Comparison of ENCODE assay signal across 21 mouse cellular contexts in the genomic region with DNA sequence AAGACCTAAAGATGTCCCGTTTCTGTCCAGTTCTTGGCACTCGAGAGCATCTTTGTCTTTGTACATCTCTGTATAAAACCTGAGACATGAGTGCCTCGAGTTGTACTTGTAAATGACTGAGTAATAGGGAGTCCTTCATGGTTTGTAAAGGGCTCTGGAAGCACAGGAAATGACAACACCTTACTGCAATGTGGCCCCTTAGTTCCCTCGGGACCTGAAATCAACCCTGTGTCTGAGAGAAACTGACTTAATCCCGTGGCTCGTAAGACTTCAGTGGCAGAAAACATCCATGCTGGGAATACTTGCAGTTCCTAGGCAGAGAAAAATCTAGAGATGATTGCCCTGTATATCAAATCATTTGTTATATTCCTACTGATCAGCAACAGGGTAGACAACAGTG. TPM values are rescaled to one million over a fixed set of nuclear protein-coding genes. Genes with fewer than 3 reads are reported as not detected.
DNase-seq lines count a peak whose midpoint lies in the region; ATAC-seq and TF ChIP-seq lines count a peak whose summit lies in the region.
"Had no signal": no experiment of that assay in that cellular context is flagged by ENCODE, and none has a peak within 500 bp of the region (broad histone marks: within the 10 kb centered on the region; RNA-seq: fewer than 3 reads in every experiment).

No protein-coding gene starts in this region.

- H3K27me3 ChIP-seq in heart, embryonic 12.5 days (replicated peaks): peaks cover 26% of the 10 kb centered on the region
- no peaks in the 10 kb centered on the region for H3K27me3 ChIP-seq in CH12.LX (replicated peaks)
- H3K27me3 ChIP-seq: embryonic facial prominence, embryonic 13.5 days; hindbrain, embryonic 12.5 days; midbrain, embryonic 15.5 days had no signal

- dilution Hi-C loops in CH12.LX (cut with MboI; ENCODE audit: extremely low pct_ligation_motif_present, extremely low pct_unique_long_range_greater_than_20kb, low sequenced_read_pairs): no loop called here

- no peak for TF ChIP-seq CTCF in CH12.LX (conservative IDR thresholded peaks at IDR 0.05 in 1 of 2, IDR thresholded peaks at IDR 0.05 in 1 of 2; ENCODE audit: low read depth in 2 of 2, low read length in 2 of 2)

- no peaks in the 10 kb centered on the region for H3K79me2 ChIP-seq in CH12.LX (replicated peaks; ENCODE audit: control insufficient read depth, extremely low read depth, insufficient read depth, poor library complexity, severe bottlenecking)

- no peak overlapping the region for H3K27ac ChIP-seq in heart, embryonic 12.5 days (ENCODE audit: poor library complexity, severe bottlenecking)
- no peak overlapping the region for H3K27ac ChIP-seq in CH12.LX (ENCODE audit: insufficient read depth, low read depth)
- H3K27ac ChIP-seq: embryonic facial prominence, embryonic 13.5 days; hindbrain, embryonic 12.5 days; midbrain, embryonic 15.5 days had no signal

- no peaks in the 10 kb centered on the region for H3K9me3 ChIP-seq in heart, embryonic 12.5 days (replicated peaks)
- H3K9me3 ChIP-seq in CH12.LX (replicated peaks; ENCODE audit: low read length): no peaks in the 10 kb centered on the region
- H3K9me3 ChIP-seq: embryonic facial prominence, embryonic 13.5 days; hindbrain, embryonic 12.5 days; midbrain, embryonic 15.5 days had no signal

- H3K4me1 ChIP-seq in heart, embryonic 12.5 days (replicated peaks): peaks cover 3% of the 10 kb centered on the region; the same call in 1 of the 2 replicates
- H3K4me1 ChIP-seq in CH12.LX (ENCODE audit: control insufficient read depth in 1 of 2, insufficient read depth in 2 of 2): peaks cover 26 to 58% of the 10 kb centered on the region in 2 experiments

- no peak overlapping the region for H3K4me3 ChIP-seq in heart, embryonic 12.5 days
- H3K4me3 ChIP-seq in CH12.LX (replicated peaks in 1 of 3; ENCODE audit: low read depth in 2 of 3, low read length in 2 of 3, poor library complexity in 1 of 3): no peak overlapping the region
- H3K4me3 ChIP-seq: embryonic facial prominence, embryonic 13.5 days; hindbrain, embryonic 12.5 days; midbrain, embryonic 15.5 days had no signal

- H3K9ac ChIP-seq in heart, embryonic 12.5 days: no peak overlapping the region
- no peak overlapping the region for H3K9ac ChIP-seq in CH12.LX (ENCODE audit: insufficient read depth, low read depth)
- H3K9ac ChIP-seq: embryonic facial prominence, embryonic 13.5 days; hindbrain, embryonic 12.5 days; midbrain, embryonic 15.5 days had no signal

- no peak overlapping the region for H3K4me2 ChIP-seq in heart, embryonic 12.5 days
- H3K4me2 ChIP-seq in CH12.LX (ENCODE audit: insufficient read depth, low read depth, poor library complexity, severe bottlenecking): peak overlapping the region; percentile 44; the same call in 1 of the 2 replicates
- H3K4me2 ChIP-seq: embryonic facial prominence, embryonic 13.5 days; hindbrain, embryonic 12.5 days; midbrain, embryonic 15.5 days had no signal

- no peak for TF ChIP-seq POLR2A in CH12.LX (IDR thresholded peaks at IDR 0.05; ENCODE audit: low read depth, low read length)

- H3K36me3 ChIP-seq in heart, embryonic 12.5 days: no peaks in the 10 kb centered on the region
- no peaks in the 10 kb centered on the region for H3K36me3 ChIP-seq in CH12.LX (replicated peaks in 1 of 2; ENCODE audit: control insufficient read depth in 1 of 2, insufficient read depth in 1 of 2, low read length in 1 of 2)
- H3K36me3 ChIP-seq: embryonic facial prominence, embryonic 13.5 days; hindbrain, embryonic 12.5 days; midbrain, embryonic 15.5 days had no signal

- in situ Hi-C loops in CH12.LX (cut with MboI; ENCODE audit: low pct_ligation_motif_present, low pct_unique_long_range_greater_than_20kb, low sequenced_read_pairs): loop anchor here (25.0 kb wide), 1 partner anchor 394 kb away; no protein-coding TSS in a partner anchor

- no peak for TF ChIP-seq RAD21 in CH12.LX (IDR thresholded peaks at IDR 0.05; ENCODE audit: low read depth, low read length)

- no peak for ATAC-seq in heart, embryonic 12.5 days (ENCODE audit: insufficient number of reproducible peaks, low FRiP score)
- ATAC-seq: forebrain, embryonic 14.5 days; midbrain, embryonic 15.5 days had no signal

- TF ChIP-seq EP300 in CH12.LX (IDR thresholded peaks at IDR 0.05; ENCODE audit: low read length): peak; percentile 26; the same call in 1 of the 2 replicates

- peak; percentile 92 for DNase-seq in heart, adult 11 months
- DNase-seq in 3134 (ENCODE audit: extremely low read depth, insufficient read length, low spot score) (peak; percentile 71), CH12.LX (ENCODE audit: extremely low read depth) (peak; percentile 61)
- peak; percentile 28 for DNase-seq in fibroblast of lung, adult 2 months (ENCODE audit: low read depth)
- DNase-seq in left cerebral cortex, adult 8-10 months (ENCODE audit: low spot score in 2 of 2): no peak
- no peak for DNase-seq in testis, postnatal 10 days (ENCODE audit: low spot score)
- no peak for DNase-seq in layer of hippocampus, adult 8-10 months (ENCODE audit: low spot score in 2 of 2)
- DNase-seq: adrenal gland, adult 8-10 months; cerebellum, adult 18-20 months; cerebellum, postnatal 14 days; kidney, adult 11 months; lung, postnatal 4 days; right cerebral cortex, postnatal 4 days; thymus, postnatal 14 days had no signal

- 51% methylated on average over 6 of the region's 6 CpGs for WGBS in heart, embryonic 12.5 days

TF ChIP-seq in CH12.LX, 34 proteins besides CTCF, POLR2A, EP300 and RAD21:
- TF ChIP-seq ETS1 (conservative IDR thresholded peaks at IDR 0.05; ENCODE audit: low read depth, low read length) (no peak), SIN3A (IDR thresholded peaks at IDR 0.05; ENCODE audit: low read length) (no peak), MAZ (IDR thresholded peaks at IDR 0.05; ENCODE audit: low read depth, low read length) (no peak), MAX (IDR thresholded peaks at IDR 0.05; ENCODE audit: low read length) (no peak), MXI1 (IDR thresholded peaks at IDR 0.05; ENCODE audit: low read depth, low read length) (no peak), E2F4 (IDR thresholded peaks at IDR 0.05; ENCODE audit: insufficient replicate concordance, low read depth, low read length) (no peak), POLR2AphosphoS2 (IDR thresholded peaks at IDR 0.05; ENCODE audit: low read depth, low read length) (no peak), IRF4 (IDR thresholded peaks at IDR 0.05; ENCODE audit: low read depth, low read length) (no peak), BHLHE40 (IDR thresholded peaks at IDR 0.05; ENCODE audit: low read depth, low read length) (no peak), TBP (conservative IDR thresholded peaks at IDR 0.05; ENCODE audit: low read depth, low read length) (no peak), CHD2 (IDR thresholded peaks at IDR 0.05; ENCODE audit: low read length) (no peak), USF2 (conservative IDR thresholded peaks at IDR 0.05; ENCODE audit: low read depth, low read length) (no peak), USF1 (IDR thresholded peaks at IDR 0.05; ENCODE audit: low read depth, low read length) (no peak)

RNA-seq across cellular contexts. Expression of a gene that starts 6.8 kb away (rescaled TPM):
- polyA plus RNA-seq in heart, embryonic 12.5 days (2016; fragmentation: Nextera tagmentation; extraction: Ambion mirVana): 0.08 and 0.19 TPM in 2 replicates
- total RNA-seq in CH12.LX (2012; rRNA removed) (0.04 TPM in 1 of 2 replicates, not detected in the other), CH12.LX (2014; rRNA removed) (not detected in 2 replicates)
- polyA plus RNA-seq in CH12.LX (2012; ENCODE audit: insufficient read length, low read depth): 0.09 TPM in 1 of 2 replicates, not detected in the other
- total RNA-seq in left cerebral cortex, adult 8-10 months (2022): under 1 TPM; 0.14 to 0.39 (median 0.18) TPM
- under 1 TPM; 0.20 to 0.59 (median 0.29) TPM for total RNA-seq in layer of hippocampus, adult 8-10 months (2022)
- total RNA-seq: liver, adult 2 months; megakaryocyte-erythroid progenitor cell, adult 5-6 weeks had no signal
- polyA plus RNA-seq: liver, adult 2 months had no signal

Comparison
In these comparisons a context has a peak if more than half of its experiments do, and no peak if none do; other contexts are left out.
1. DNase-seq: peak in heart, adult 11 months (single experiment), 3134 (single experiment), CH12.LX (single experiment) and fibroblast of lung, adult 2 months (single experiment); none in left cerebral cortex, adult 8-10 months (0 of 2), testis, postnatal 10 days (single experiment) and layer of hippocampus, adult 8-10 months (0 of 2).